Mouse (Mus musculus): ENCODE measurements around the gene Tspan15. TPM values are rescaled to one million over a fixed set of nuclear protein-coding genes. Genes with fewer than 3 reads are reported as not detected.

Tspan15 gene
- total and polyA plus RNA-seq, 3 experiments, result 0.23 to 2.2 TPM; not detected in 1

- H3K9ac ChIP-seq (ENCODE audit: control insufficient read depth, low read depth, low read length, poor library complexity, severe bottlenecking), result peak overlapping the region; percentile 5; the same call in 1 of the 2 replicates
- no peaks in the 10 kb centered on the region; a peak in 1 of 4 replicates for H3K27me3 ChIP-seq (ENCODE audit: control insufficient read depth in 1 of 2, insufficient read depth in 2 of 2, low read length in 2 of 2)
- H3K4me3 ChIP-seq (ENCODE audit: control insufficient read depth in 1 of 2, insufficient read depth in 1 of 2, low read depth in 2 of 2, low read length in 2 of 2), result no peak overlapping the region
- peaks cover 0 to 3% of the 10 kb centered on the region in 2 experiments; a peak in 2 of 4 replicates for H3K36me3 ChIP-seq (ENCODE audit: control insufficient read depth in 1 of 2, insufficient read depth in 2 of 2, low read length in 2 of 2)
- H3K4me1 ChIP-seq (ENCODE audit: control insufficient read depth in 1 of 2, insufficient read depth in 2 of 2, low read length in 2 of 2), result peaks cover 0 to 9% of the 10 kb centered on the region in 2 experiments; a peak in 1 of 4 replicates
- no peaks in the 10 kb centered on the region for H3K9me3 ChIP-seq (replicated peaks; ENCODE audit: insufficient read depth, low read length)
- peak; percentile 95 for DNase-seq (ENCODE audit: low read depth, low spot score)
- H3K79me2 ChIP-seq (ENCODE audit: control insufficient read depth, insufficient read depth, low read length, poor library complexity), result no peaks in the 10 kb centered on the region
- no peak for TF ChIP-seq MYB (IDR thresholded peaks at IDR 0.05; ENCODE audit: low read depth, low read length)
- TF ChIP-seq MAZ (IDR thresholded peaks at IDR 0.05; ENCODE audit: low read depth, low read length), result peak; percentile 92; the same call in 1 of the 2 replicates
- TF ChIP-seq SMC3 (IDR thresholded peaks at IDR 0.05; ENCODE audit: low read depth, low read length), result peak; percentile 95
- peak; percentile 80 to 97 (median 81) for TF ChIP-seq CTCF (IDR thresholded peaks at IDR 0.05 in 2 of 3, conservative IDR thresholded peaks at IDR 0.05 in 1 of 3; ENCODE audit: control insufficient read depth in 1 of 3, insufficient read depth in 1 of 3, low read depth in 2 of 3, low read length in 3 of 3, poor library complexity in 1 of 3, severe bottlenecking in 1 of 3)
- TF ChIP-seq NELFE (IDR thresholded peaks at IDR 0.05; ENCODE audit: low read depth, low read length), result no peak
- TF ChIP-seq ETS1 (IDR thresholded peaks at IDR 0.05; ENCODE audit: low read depth, low read length), result no peak
- TF ChIP-seq MYC (IDR thresholded peaks at IDR 0.05; ENCODE audit: low read depth, low read length), result 0 out of 2 replicates have a peak, but pooled peaks have one; percentile 47
- TF ChIP-seq EP300 (IDR thresholded peaks at IDR 0.05; ENCODE audit: low read depth in 1 of 2, low read length in 2 of 2), result no peak
- peak; percentile 78 for TF ChIP-seq ZC3H11A (IDR thresholded peaks at IDR 0.05; ENCODE audit: low read depth, low read length)
- peak; percentile 71 for TF ChIP-seq RAD21 (IDR thresholded peaks at IDR 0.05; ENCODE audit: low read depth, low read length)
- 0 out of 2 replicates have a peak, but pooled peaks have one; percentile 38 for TF ChIP-seq MXI1 (IDR thresholded peaks at IDR 0.05; ENCODE audit: low read depth, low read length)
- TF ChIP-seq TAL1 (IDR thresholded peaks at IDR 0.05; ENCODE audit: low read length), result no peak
- TF ChIP-seq ZNF384 (IDR thresholded peaks at IDR 0.05; ENCODE audit: low read depth, low read length), result no peak
- TF ChIP-seq MEF2A (IDR thresholded peaks at IDR 0.05; ENCODE audit: extremely low read depth, insufficient replicate concordance, low read depth, low read length, poor library complexity, severe bottlenecking), result no peak
- no peak for TF ChIP-seq GABPA (IDR thresholded peaks at IDR 0.05; ENCODE audit: low read depth, low read length)
- no peak for TF ChIP-seq NRF1 (IDR thresholded peaks at IDR 0.05; ENCODE audit: insufficient read depth, low read depth, low read length, poor library complexity, severe bottlenecking)
- TF ChIP-seq MAFK (IDR thresholded peaks at IDR 0.05; ENCODE audit: borderline replicate concordance, low read depth, low read length), result no peak
- no peak for TF ChIP-seq CHD2 (IDR thresholded peaks at IDR 0.05; ENCODE audit: low read length)
- no peak for TF ChIP-seq ZKSCAN1 (IDR thresholded peaks at IDR 0.05; ENCODE audit: low read depth, low read length)
- TF ChIP-seq MAX (IDR thresholded peaks at IDR 0.05; ENCODE audit: low read length), result no peak
- TF ChIP-seq POLR2AphosphoS5 (IDR thresholded peaks at IDR 0.05; ENCODE audit: borderline replicate concordance, low read depth, low read length), result no peak
- peak; percentile 76 for TF ChIP-seq SIN3A (IDR thresholded peaks at IDR 0.05; ENCODE audit: low read length)
- peak; percentile 58 for TF ChIP-seq ELF1 (IDR thresholded peaks at IDR 0.05; ENCODE audit: low read depth, low read length)
- no peak overlapping the region for H3K27ac ChIP-seq (ENCODE audit: control insufficient read depth, low read depth, low read length)
Measured at GRCm38 (mm10) chr10:62261115-62261886, 30.2 kb upstream of the Tspan15 start.

All from MEL (cell line).